Mouse (Mus musculus) layer of hippocampus, adult 2 months (tissue): ENCODE measurements around the gene Hsd3b7. TPM values are rescaled to one million over a fixed set of nuclear protein-coding genes. Genes with fewer than 3 reads are reported as not detected.
"Not testable (repeated sequence)": the region's sequence is repeated elsewhere in the genome, so short reads cannot be mapped to it uniquely, and the experiment has no call there.

Experiments
- DNase-seq, 2 experiments: peaks; one replicate each; pipeline ENCODE4 v3.0.0; 2022; ENCODE audit warnings: low spot score in 2 of 2
- H3K27ac ChIP-seq: fragments of 200-600 bp; 2 replicates; pipeline ENCODE4 v1.8.1; 2022
- H3K4me3 ChIP-seq: fragments of 200-600 bp; 2 replicates; pipeline ENCODE4 v1.8.1; 2022; ENCODE audit warnings: mild to moderate bottlenecking
- CTCF ChIP-seq: fragments of 200-600 bp; conservative IDR thresholded peaks from 2 replicates; pipeline ENCODE4 v1.8.1; 2022; ENCODE audit warnings: antibody characterized with exemption, mild to moderate bottlenecking, moderate library complexity
- total RNA-seq, 2 experiments: library from RNA; stranded (reverse); gene quantifications; 2 replicates each; pipeline ENCODE4 v1.2.3; 2021

The Hsd3b7 gene
- total RNA-seq, 2 experiments from 2014 or later = 7.0 to 8.8 TPM

DNA sequence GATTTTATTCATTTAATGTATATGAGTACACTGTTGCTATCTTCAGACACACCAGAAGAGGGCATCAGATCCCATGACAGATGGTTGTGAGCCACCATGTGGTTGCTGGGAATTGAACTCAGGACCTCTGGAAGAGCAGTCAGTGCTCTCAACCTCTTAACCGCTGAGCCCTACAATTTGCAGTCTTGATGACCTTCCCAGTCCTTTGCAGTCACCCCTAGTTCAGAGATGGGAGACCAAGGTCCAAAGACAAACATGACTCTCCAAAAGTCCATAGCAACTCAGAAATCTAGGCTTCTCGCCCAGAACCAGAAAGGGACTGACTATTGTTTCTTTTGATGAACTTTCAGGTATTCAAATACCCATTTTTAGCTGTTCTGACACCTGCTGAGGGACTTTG, 39.6 kb downstream of the Hsd3b7 start:
- H3K27ac ChIP-seq, DNase-seq, H3K4me3 ChIP-seq: not testable (repeated sequence)
- peak; percentile 48 for TF ChIP-seq CTCF

DNA sequence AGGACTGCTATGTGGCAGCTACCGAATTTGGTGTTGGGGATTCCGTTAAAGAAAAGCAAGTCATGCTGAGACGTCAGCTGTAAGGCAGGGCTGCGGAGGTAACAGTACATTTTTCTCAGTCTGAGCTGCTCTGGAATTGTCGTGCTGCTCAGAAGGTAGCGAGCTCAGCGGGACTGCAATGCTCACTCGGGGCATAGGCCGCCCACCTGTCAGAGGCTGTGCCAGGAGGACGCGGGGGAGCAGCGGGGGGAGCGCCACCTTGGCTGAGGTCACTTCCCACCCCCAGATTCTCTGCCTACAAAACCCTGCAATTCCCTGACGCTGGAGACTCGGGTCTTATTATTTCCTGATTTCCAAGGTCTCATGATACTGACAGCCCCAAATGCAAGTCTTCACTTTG, 40.5 kb downstream of the Hsd3b7 start:
- no peak for TF ChIP-seq CTCF
- DNase-seq = peak; percentile 58 to 63
- Histone ChIP-seq H3K4me3 (peak overlapping the region; percentile 96), H3K27ac (peak overlapping the region; percentile 98)

DNA sequence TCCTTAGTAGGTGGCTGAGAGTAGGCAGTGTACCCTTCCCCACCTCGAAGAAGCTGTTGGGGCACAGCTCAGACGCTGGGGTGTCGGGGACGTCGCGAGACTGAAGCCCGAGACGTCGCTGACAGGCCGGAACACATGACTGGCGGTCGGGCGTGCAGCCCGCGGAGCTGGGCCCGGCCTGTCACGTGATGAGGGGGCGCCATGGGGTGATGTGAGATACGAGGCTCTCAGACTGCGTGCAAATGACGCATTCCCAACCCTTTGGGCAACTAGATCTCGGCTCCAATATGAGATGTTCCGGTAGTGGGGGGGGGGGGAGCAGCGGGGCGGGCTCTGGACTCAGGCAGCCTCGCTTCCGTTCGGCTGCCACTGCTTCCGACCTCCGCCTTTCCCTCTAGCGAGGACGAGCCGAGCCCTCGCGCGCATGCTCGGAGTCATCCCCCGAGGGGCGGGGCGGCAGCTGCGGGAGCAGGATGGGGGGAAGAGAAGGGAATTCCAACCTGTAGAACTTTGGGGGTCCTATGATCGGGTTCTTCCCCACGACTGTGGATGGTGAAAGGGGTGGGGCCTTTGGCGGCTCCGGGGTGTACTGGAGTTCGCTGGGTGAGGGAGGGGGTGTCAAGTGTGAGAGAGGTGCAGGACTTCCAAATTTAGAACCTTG, 41.1 kb downstream of the Hsd3b7 start:
- H3K27ac ChIP-seq = peak overlapping the region; percentile 98
- DNase-seq = peak; percentile 94 to 97
- no peak for TF ChIP-seq CTCF
- peak overlapping the region; percentile 96 for H3K4me3 ChIP-seq

DNA sequence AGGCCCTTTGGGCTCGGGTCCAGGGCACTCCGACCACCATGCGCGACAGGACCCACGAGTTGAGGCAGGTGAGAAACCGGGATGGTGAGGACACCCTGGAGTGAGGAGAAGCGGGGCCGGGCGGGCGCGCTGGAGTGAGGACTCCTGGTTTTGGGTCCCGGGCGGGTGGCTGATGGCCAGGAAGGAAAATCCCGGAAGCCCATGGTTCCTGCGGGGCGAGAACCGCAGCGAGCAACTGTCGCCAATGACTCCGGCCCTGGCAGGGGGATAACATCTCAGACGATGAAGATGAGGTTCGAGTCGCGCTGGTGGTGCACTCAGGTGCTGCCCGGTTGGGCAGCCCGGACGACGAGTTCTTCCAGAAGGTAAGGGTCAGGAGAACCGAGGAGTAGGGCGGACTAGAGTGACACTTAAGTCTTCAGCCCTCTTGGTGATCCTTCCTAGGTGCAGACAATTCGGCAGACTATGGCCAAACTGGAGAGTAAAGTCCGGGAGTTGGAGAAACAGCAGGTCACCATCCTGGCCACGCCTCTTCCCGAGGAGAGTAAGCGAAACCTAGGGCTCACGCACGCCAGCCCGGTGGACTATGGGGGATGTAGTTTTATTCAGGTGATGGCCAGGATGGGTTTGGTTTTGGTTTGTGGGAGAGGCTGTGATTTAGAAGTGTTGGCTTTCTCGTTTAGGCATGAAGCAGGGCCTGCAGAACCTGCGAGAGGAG, 41.8 kb downstream of the Hsd3b7 start:
- no peak for TF ChIP-seq CTCF
- DNase-seq = peak; percentile 69 to 76
- H3K4me3 ChIP-seq = peak overlapping the region; percentile 96
- H3K27ac ChIP-seq = peak overlapping the region; percentile 98

DNA sequence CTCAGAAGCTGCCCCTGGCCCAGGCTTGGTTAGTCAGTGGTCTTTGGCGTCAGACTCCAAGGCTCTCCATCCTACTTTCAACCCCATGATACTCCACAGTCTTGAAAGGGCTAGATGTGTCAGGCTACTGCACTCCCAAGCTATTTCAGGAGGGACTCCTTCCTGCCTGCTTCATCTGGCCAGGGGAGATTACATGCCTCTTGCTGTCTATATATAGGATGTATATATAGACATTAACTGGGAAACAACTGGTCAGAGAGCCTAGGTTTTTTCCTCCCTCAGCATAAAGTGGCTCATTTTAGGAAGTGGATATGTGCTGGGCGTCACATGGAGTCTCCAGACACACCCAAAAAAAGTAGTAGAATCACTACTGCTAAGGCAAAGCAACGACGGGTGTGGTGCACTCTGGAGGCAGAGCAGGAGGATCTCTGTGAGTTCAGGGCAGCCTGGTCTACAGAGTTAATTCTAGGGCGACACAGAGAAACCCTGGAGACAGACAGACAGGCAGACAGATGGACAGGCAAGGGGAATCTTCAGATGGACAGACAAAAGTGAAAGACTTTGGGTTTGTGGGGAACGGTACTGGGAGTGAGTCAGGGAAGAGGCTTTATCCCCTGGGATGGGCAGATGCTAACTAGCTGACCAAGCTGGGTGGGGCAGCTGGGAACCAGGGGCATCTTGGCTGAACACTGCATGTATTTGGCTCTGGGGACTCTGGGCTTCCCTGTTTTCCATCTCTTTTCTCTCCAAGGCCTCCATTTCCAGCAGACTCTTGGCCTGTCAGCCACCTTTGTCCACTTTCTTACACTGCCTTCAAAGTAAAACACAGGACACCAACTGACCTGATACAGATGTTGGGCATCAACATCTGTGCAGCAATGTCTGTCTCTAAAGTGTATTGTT, 49.8 kb downstream of the Hsd3b7 start:
- no peak for DNase-seq
- H3K27ac ChIP-seq = no peak overlapping the region
- TF ChIP-seq CTCF = no peak
- no peak overlapping the region for H3K4me3 ChIP-seq

DNA sequence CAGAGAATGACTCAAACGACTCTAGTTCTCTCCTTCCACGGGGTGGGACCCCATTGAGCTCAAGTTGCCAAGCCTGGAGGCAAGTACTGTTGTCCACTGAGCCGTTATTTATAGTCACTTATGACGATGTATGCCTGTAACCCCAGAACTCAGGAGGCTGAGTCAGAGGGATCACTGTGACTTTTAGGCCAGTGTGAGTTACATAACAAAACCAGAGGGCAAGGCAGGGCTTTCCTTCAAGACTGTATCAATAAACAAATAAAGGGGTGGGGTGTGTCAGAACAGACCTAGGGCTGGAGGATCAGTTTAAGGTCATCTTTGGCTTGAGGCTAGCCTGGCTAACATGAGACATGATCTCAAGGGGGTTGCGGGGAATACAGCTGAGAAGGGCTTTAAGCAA, 50.5 kb downstream of the Hsd3b7 start:
- no peak for DNase-seq
- Histone ChIP-seq H3K27ac (no peak overlapping the region), H3K4me3 (no peak overlapping the region)
- no peak for TF ChIP-seq CTCF

Other genes starting within 250 kb of the Hsd3b7 start
- gene Tmem265, start 239.2 kb upstream of the Hsd3b7 start, total RNA-seq = not detected
- 10 to 100 TPM; 80.4 to 84.2 TPM for gene Phkg2, start 227.3 kb upstream of the Hsd3b7 start, total RNA-seq
- 10 to 100 TPM; 11.5 to 12.9 TPM for gene Ccdc189, start 212.0 kb upstream of the Hsd3b7 start, total RNA-seq
- 10 to 100 TPM; 69.5 to 72.8 TPM for gene Rnf40, start 211.8 kb upstream of the Hsd3b7 start, total RNA-seq
- 10 to 100 TPM; 21.8 to 22.5 TPM for gene Zfp629, start 184.8 kb upstream of the Hsd3b7 start, total RNA-seq
- 10 to 100 TPM; 20.1 to 26.6 TPM for gene Bcl7c, start 91.7 kb upstream of the Hsd3b7 start, total RNA-seq
- 1 to 10 TPM; 1.9 to 3.1 TPM for gene Ctf1, start 87.9 kb upstream of the Hsd3b7 start, total RNA-seq
- gene Ctf2, start 68.4 kb upstream of the Hsd3b7 start, total RNA-seq = not detected
- 10 to 100 TPM; 53.8 to 59.7 TPM for gene Fbxl19, start 56.1 kb upstream of the Hsd3b7 start, total RNA-seq
- 10 to 100 TPM; 30.1 to 31.5 TPM for gene Orai3, start 30.8 kb upstream of the Hsd3b7 start, total RNA-seq
- 10 to 100 TPM; 44.5 to 49.4 TPM for gene Setd1a, start 23.9 kb upstream of the Hsd3b7 start, total RNA-seq
- gene Gm49388, start 15.0 kb upstream of the Hsd3b7 start, total RNA-seq = 1 to 10 TPM; 1.4 to 3.3 TPM
- 10 to 100 TPM; 60.2 to 64.6 TPM for gene Stx4a, start 23.7 kb downstream of the Hsd3b7 start, total RNA-seq
- 100 to 1,000 TPM; 336 to 351 TPM for gene Stx1b, start 23.9 kb downstream of the Hsd3b7 start, total RNA-seq
- 10 to 100 TPM; 33.3 to 35.8 TPM for gene Zfp646, start 75.6 kb downstream of the Hsd3b7 start, total RNA-seq
- gene Zfp668, start 76.2 kb downstream of the Hsd3b7 start, total RNA-seq = 10 to 100 TPM; 24.3 to 25.7 TPM
- 1 to 10 TPM; 2.8 to 3.1 TPM for gene Prss53, start 90.4 kb downstream of the Hsd3b7 start, total RNA-seq
- gene Gm21974, start 94.8 kb downstream of the Hsd3b7 start, total RNA-seq = not detected
- gene Vkorc1, start 95.0 kb downstream of the Hsd3b7 start, total RNA-seq = 10 to 100 TPM; 26.3 to 26.6 TPM
- 10 to 100 TPM; 36.9 to 41.7 TPM for gene Bckdk, start 103.5 kb downstream of the Hsd3b7 start, total RNA-seq
- 10 to 100 TPM; 31.7 to 34.3 TPM for gene Kat8, start 111.9 kb downstream of the Hsd3b7 start, total RNA-seq
- gene Prss8, start 129.5 kb downstream of the Hsd3b7 start, total RNA-seq = under 1 TPM; 0.20 to 0.66 TPM
- gene Prss36, start 146.1 kb downstream of the Hsd3b7 start, total RNA-seq = 10 to 100 TPM in 1 of 2 experiments, 1 to 10 TPM in 1; 9.7 to 10.6 TPM
- gene Fus, start 166.9 kb downstream of the Hsd3b7 start, total RNA-seq = 100 to 1,000 TPM; 345 to 392 TPM
- gene Pycard, start 193.3 kb downstream of the Hsd3b7 start, total RNA-seq = 1 to 10 TPM; 1.9 to 3.0 TPM
- 1 to 10 TPM in 1 of 2 experiments, under 1 TPM in 1; 0.77 to 1.0 TPM for gene Trim72, start 203.3 kb downstream of the Hsd3b7 start, total RNA-seq